Mouse (Mus musculus) heart, embryonic 16.5 days (tissue): ENCODE data around the gene Dnmt3l. TPM values are rescaled to one million over a fixed set of nuclear protein-coding genes. Genes with fewer than 3 reads are reported as not detected.
"Not testable (repeated sequence)": the region's sequence is repeated elsewhere in the genome, so short reads cannot be mapped to it uniquely, and the experiment has no call there.

Experiments used
- ATAC-seq: fragments of 200-750 bp; cut with Nextera tagmentation; replicated peaks from 2 replicates; pipeline ENCODE4 v1.8.0; 2017; ENCODE audit warnings: moderate number of reproducible peaks; ENCODE audit not compliant: insufficient read depth, low FRiP score; ENCODE audit errors: extremely low read depth
- H3K27ac ChIP-seq: fragments of 300-500 bp; sonication (generic); 2 replicates; pipeline ENCODE4 v1.5.1; 2014; ENCODE audit warnings: mild to moderate bottlenecking, low read length, control low read depth, moderate library complexity
- H3K27me3 ChIP-seq: fragments of 300-500 bp; sonication (generic); 2 replicates; pipeline ENCODE4 v1.6.1; 2014; ENCODE audit warnings: low read length, mixed read lengths; ENCODE audit not compliant: control insufficient read depth, insufficient read depth
- H3K36me3 ChIP-seq: fragments of 300-500 bp; sonication (generic); 2 replicates; pipeline ENCODE4 v1.6.1; 2014; ENCODE audit not compliant: control insufficient read depth, insufficient read depth
- H3K4me1 ChIP-seq: fragments of 300-500 bp; sonication (generic); 2 replicates; pipeline ENCODE4 v1.6.1; 2014; ENCODE audit warnings: low read length, mixed read lengths; ENCODE audit not compliant: control insufficient read depth, insufficient read depth
- H3K4me2 ChIP-seq: fragments of 300-500 bp; sonication (generic); 2 replicates; pipeline ENCODE4 v1.6.1; 2014; ENCODE audit warnings: low read depth, mild to moderate bottlenecking, control low read depth, low read length
- H3K4me3 ChIP-seq: fragments of 300-500 bp; sonication (generic); 2 replicates; pipeline ENCODE4 v1.5.1; 2014; ENCODE audit warnings: mild to moderate bottlenecking, control low read depth, low read length
- H3K9ac ChIP-seq: fragments of 300-500 bp; sonication (generic); 2 replicates; pipeline ENCODE4 v1.6.1; 2014; ENCODE audit warnings: low read length, control low read depth
- H3K9me3 ChIP-seq: fragments of 300-500 bp; sonication (generic); replicated peaks from 2 replicates; pipeline ENCODE4 v1.6.1; 2016; ENCODE audit warnings: low read length; ENCODE audit not compliant: control insufficient read depth
- WGBS: fragments of 180-500 bp; shearing (Covaris S2); extraction: QIAGEN DNeasy Blood & Tissue Kit; methylation state at CpG from one replicate; pipeline ENCODE4 v1.1.7; 2014; 5-methylcytosine and 5-hydroxymethylcytosine counted together
- polyA plus RNA-seq: library from polyadenylated mRNA; unstranded; fragments of >200 nt; fragmentation: Nextera tagmentation; extraction: Ambion mirVana; gene quantifications from 2 replicates; pipeline ENCODE4 v1.2.1, GENCODE M21; 2015

Dnmt3l gene
- polyA plus RNA-seq, 1 experiment from 2014 or later: 0.13 TPM

DNA sequence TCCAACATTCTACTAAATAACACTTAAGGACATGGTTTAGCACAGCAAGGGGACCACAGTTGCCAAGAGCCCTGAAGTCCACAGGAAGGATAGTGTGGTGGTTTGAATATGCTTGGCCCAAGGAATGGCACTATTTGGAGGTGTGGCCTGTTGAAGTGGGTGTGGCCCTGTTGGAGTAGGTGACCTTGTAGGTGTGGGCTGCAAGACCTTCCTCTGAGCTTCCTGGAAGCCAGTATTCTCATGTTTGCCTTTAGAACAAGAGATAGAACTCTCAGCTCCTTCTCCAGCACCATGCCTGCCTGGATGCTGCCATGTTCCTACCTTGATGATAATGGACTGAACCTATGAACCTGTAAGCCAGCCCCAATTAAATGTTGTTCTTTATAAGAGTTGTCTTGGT is 58.1 kb downstream of the Dnmt3l start:
- H3K4me1 ChIP-seq: not testable (repeated sequence)

DNA sequence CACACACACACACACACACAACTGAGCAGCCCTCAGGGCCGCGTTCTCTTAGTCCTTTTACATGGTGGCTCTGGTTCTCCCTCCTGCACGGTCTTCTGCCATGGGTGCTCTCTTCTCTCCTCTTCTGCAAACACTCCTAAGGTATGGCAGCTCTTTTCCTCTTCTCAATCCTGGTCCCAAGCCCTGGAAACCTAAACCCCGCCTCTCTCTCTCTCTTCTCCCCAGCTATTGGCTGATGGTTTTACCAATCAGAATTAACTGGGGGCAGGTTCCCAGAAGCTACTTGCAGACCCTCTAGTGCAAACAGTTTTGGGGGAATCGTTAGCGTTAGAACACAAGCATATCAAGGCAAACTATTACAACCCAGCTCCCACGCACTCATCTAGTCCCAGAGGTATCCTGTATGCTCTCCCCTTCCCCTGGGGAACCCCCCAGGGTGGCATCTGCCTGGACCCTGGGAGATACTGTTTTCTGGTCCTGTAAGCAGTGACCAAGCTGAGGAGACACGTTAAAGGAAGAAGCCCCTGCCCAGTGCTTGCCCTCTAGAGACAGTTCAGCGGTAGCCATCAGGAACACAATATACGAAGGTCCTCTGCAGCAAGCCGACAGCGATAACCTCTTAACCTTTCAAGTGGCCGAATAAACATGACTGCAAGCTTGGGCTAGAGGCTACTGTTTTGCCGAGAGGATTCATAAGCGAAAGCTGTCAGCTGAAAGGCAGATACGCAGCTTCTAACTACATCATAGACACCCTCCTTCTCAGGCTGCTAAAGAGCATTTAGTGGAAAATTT is 59.4 kb downstream of the Dnmt3l start:
- Histone ChIP-seq H3K9ac (0 out of 2 replicates have a peak overlapping the region, but pooled peaks have one; percentile 9), H3K36me3 (no peaks in the 10 kb centered on the region), H3K4me1 (peaks cover 6% of the 10 kb centered on the region), H3K9me3 (no peaks in the 10 kb centered on the region), H3K4me2 (peak overlapping the region; percentile 53), H3K27me3 (no peaks in the 10 kb centered on the region), H3K4me3 (peak overlapping the region; percentile 24), H3K27ac (no peak overlapping the region)
- WGBS: 16% methylated on average over 16 of the region's 16 CpGs
- ATAC-seq: no peak

More for the DNA sequence above, 58.1 kb downstream of the Dnmt3l start:
- not testable (repeated sequence) for H3K27me3 ChIP-seq, H3K9me3 ChIP-seq, H3K36me3 ChIP-seq, ATAC-seq, H3K4me3 ChIP-seq, H3K27ac ChIP-seq, H3K9ac ChIP-seq, H3K4me2 ChIP-seq

DNA sequence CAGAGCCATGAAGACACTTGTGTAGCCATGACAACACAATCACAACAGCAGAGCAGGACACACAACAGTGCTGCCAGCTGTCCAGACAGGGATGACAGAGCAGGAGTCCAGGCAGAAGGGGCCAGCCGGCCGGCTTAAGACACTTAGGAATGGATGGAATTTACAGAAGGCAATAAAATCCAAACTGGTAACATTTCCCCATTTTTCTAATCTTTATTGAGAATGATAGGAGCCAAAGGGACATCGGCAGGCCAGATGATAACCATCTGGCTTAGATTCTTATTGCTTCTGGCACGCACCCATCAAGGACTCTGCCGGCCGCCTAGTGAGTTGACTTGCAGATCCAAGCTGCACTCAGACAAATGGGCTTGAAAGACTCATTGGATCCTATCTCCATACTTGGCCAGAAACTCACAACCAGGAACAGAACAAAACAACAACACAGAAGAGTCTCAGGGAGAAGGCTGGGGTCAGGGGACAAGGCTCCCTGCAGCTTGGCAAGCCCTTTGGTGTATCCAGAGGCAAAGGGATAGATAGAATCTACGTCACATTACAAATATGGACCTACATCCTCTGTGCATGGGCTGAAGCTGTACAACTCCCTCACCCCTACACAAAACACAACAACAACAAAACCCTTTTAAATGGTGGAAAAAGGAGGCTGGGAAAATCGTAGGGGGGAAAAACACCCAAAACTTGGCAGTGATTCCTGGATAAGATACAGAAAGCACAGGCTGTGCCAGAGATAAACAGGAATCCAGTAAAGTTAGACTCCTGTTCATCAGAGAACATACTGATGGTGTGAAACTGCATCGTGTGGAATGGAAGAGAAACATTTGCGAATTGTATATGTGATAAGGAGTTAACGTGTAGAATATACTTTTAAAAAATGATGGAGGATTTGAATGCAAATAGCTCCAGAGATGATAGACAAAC is 63.1 kb downstream of the Dnmt3l start:
- Histone ChIP-seq H3K36me3 (no peaks in the 10 kb centered on the region), H3K9me3 (peaks cover 5% of the 10 kb centered on the region), H3K4me2 (no peak overlapping the region), H3K27ac (no peak overlapping the region), H3K4me3 (no peak overlapping the region), H3K4me1 (peaks cover 6% of the 10 kb centered on the region), H3K27me3 (no peaks in the 10 kb centered on the region), H3K9ac (no peak overlapping the region)
- no peak for ATAC-seq
- 65% methylated on average over 11 of the region's 11 CpGs for WGBS

DNA sequence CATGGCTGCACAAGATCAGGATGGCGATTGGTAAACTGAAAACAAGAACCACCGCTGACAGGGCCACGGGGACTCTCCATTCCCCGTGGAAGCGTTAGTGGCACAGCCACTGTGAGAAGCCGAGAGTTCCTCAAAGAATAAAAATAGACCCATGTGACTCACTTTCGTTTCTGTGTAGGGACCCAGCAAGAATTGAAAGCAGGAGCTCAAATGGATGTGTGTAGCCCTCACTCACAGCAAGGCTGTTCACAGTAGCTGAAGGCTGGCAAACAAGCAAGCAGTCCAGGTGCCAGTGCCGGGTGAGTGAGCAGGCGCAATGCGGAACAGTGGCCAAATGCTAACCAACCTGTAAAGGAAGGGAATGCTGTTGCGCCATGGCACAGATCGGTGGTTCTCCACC is 63.8 kb downstream of the Dnmt3l start:
- H3K4me2 ChIP-seq: no peak overlapping the region
- ATAC-seq: no peak
- no peak overlapping the region for H3K27ac ChIP-seq
- no peaks in the 10 kb centered on the region for H3K27me3 ChIP-seq
- no peak overlapping the region for H3K4me3 ChIP-seq
- H3K4me1 ChIP-seq: peaks cover 6% of the 10 kb centered on the region
- H3K9me3 ChIP-seq: peaks cover 5% of the 10 kb centered on the region
- no peak overlapping the region for H3K9ac ChIP-seq
- H3K36me3 ChIP-seq: no peaks in the 10 kb centered on the region
- WGBS: 63% methylated on average over 12 of the region's 12 CpGs

Other genes with a start within 250 kb of the Dnmt3l start
- not detected in 2 replicates for gene Gm9639, start 246.9 kb upstream of the Dnmt3l start, polyA plus RNA-seq
- gene Gm19668, start 242.8 kb upstream of the Dnmt3l start, polyA plus RNA-seq: not detected in 2 replicates
- not detected in 2 replicates for gene Gm9507, start 230.1 kb upstream of the Dnmt3l start, polyA plus RNA-seq
- gene Gm2696, start 227.3 kb upstream of the Dnmt3l start, polyA plus RNA-seq: not detected in 2 replicates
- not detected in 2 replicates for gene Krtap10-4, start 214.9 kb upstream of the Dnmt3l start, polyA plus RNA-seq
- gene Krtap10-10, start 206.0 kb upstream of the Dnmt3l start, polyA plus RNA-seq: not detected in 2 replicates
- not detected in 2 replicates for gene Gm36176, start 195.1 kb upstream of the Dnmt3l start, polyA plus RNA-seq
- gene Gm10318, start 189.1 kb upstream of the Dnmt3l start, polyA plus RNA-seq: not detected in 2 replicates
- not detected in 2 replicates for gene Gm3285, start 180.0 kb upstream of the Dnmt3l start, polyA plus RNA-seq
- 1.2 and 1.4 TPM in 2 replicates for gene Lrrc3, start 139.4 kb upstream of the Dnmt3l start, polyA plus RNA-seq
- gene Trpm2, start 71.4 kb upstream of the Dnmt3l start, polyA plus RNA-seq: 2.6 and 3.4 TPM in 2 replicates
- 19.4 and 20.9 TPM in 2 replicates for gene 1810043G02Rik, start 63.4 kb upstream of the Dnmt3l start, polyA plus RNA-seq
- gene Pfkl, start 31.9 kb upstream of the Dnmt3l start, polyA plus RNA-seq: 203 and 219 TPM in 2 replicates
- 1.3 and 3.0 TPM in 2 replicates for gene Aire, start 1.7 kb downstream of the Dnmt3l start, polyA plus RNA-seq
- 2.5 and 2.9 TPM in 2 replicates for gene Icosl, start 27.4 kb downstream of the Dnmt3l start, polyA plus RNA-seq
- 72.8 and 75.3 TPM in 2 replicates for gene D10Jhu81e, start 127.8 kb downstream of the Dnmt3l start, polyA plus RNA-seq
- gene Pwp2, start 143.2 kb downstream of the Dnmt3l start, polyA plus RNA-seq: 12.4 and 12.6 TPM in 2 replicates
- gene Trappc10, start 202.7 kb downstream of the Dnmt3l start, polyA plus RNA-seq: 7.0 and 11.9 TPM in 2 replicates